Mouse (Mus musculus) E14TG2a.4 (cell line): ENCODE measurements around the gene Pde1c.

Experiments
- CTCF ChIP-seq: conservative IDR thresholded peaks from 2 replicates; pipeline ENCODE4 v1.5.1; 2014; ENCODE audit warnings: low read length
- NANOG ChIP-seq: IDR thresholded peaks from 2 replicates; pipeline ENCODE4 v1.6.1; 2014; ENCODE audit warnings: borderline replicate concordance, low read length, mixed read lengths

GRCm38 (mm10) chr6:56306066-56306465 lies 262.8 kb downstream of the Pde1c start:
- TF ChIP-seq CTCF = no peak
- TF ChIP-seq NANOG = no peak
